Mouse (Mus musculus): ENCODE measurements at regions not wholly inside any gene's neighbourhood (a gene's known extent, or its start where the extent isn't known, plus 50 kb on each side); places are given as distances from the start of the nearest gene placed in this dataset.

- intact Hi-C loops (cut with DNase I), result no loop called here
Measured at GRCm38 (mm10) chr13:52013757-52014156, 167.3 kb downstream of the Gadd45g start.

GRCm38 (mm10) chr13:52014566-52014965 lies 168.1 kb downstream of the Gadd45g start:
- intact Hi-C loops (cut with DNase I), result no loop called here

GRCm38 (mm10) chr13:52015066-52015465 lies 168.6 kb downstream of the Gadd45g start:
- intact Hi-C loops (cut with DNase I), result no loop called here

- intact Hi-C loops (cut with DNase I), result no loop called here
Measured at GRCm38 (mm10) chr13:52015496-52015895, 169.0 kb downstream of the Gadd45g start.

- intact Hi-C loops (cut with DNase I), result no loop called here
Measured at GRCm38 (mm10) chr13:52017598-52018190, 171.2 kb downstream of the Gadd45g start.

- intact Hi-C loops (cut with DNase I), result loop anchor here (5.0 kb wide), 1 partner anchor 172 kb away; the partner anchor contains the start of gene Gadd45g
Measured at GRCm38 (mm10) chr13:52019647-52020046, 173.2 kb downstream of the Gadd45g start.

- intact Hi-C loops (cut with DNase I), result loop anchor here (5.0 kb wide), 1 partner anchor 174 kb away; the partner anchor contains the start of gene Gadd45g
Measured at GRCm38 (mm10) chr13:52021150-52021549, 174.7 kb downstream of the Gadd45g start.

GRCm38 (mm10) chr13:52021828-52022227 lies 175.3 kb downstream of the Gadd45g start:
- intact Hi-C loops (cut with DNase I), result loop anchor here (5.0 kb wide), 1 partner anchor 175 kb away; the partner anchor contains the start of gene Gadd45g

- intact Hi-C loops (cut with DNase I), result loop anchor here (5.0 kb wide), 1 partner anchor 175 kb away; the partner anchor contains the start of gene Gadd45g
Measured at GRCm38 (mm10) chr13:52022529-52022928, 176.1 kb downstream of the Gadd45g start.

- intact Hi-C loops (cut with DNase I), result loop anchor here (5.0 kb wide), 1 partner anchor 177 kb away; the partner anchor contains the start of gene Gadd45g
Measured at GRCm38 (mm10) chr13:52024349-52024748, 177.9 kb downstream of the Gadd45g start.

GRCm38 (mm10) chr13:52024832-52025481 lies 178.5 kb downstream of the Gadd45g start:
- intact Hi-C loops (cut with DNase I), result loop anchor here (5.0 kb wide), 1 partner anchor 178 kb away; the partner anchor contains the start of gene Gadd45g

GRCm38 (mm10) chr13:52025482-52025848 lies 179.0 kb downstream of the Gadd45g start:
- intact Hi-C loops (cut with DNase I), result no loop called here

- intact Hi-C loops (cut with DNase I), result no loop called here
Measured at GRCm38 (mm10) chr13:52026291-52026690, 179.8 kb downstream of the Gadd45g start.

- intact Hi-C loops (cut with DNase I), result no loop called here
Measured at GRCm38 (mm10) chr13:52029868-52030422, 183.5 kb downstream of the Gadd45g start.

GRCm38 (mm10) chr13:52031465-52031864 lies 185.0 kb downstream of the Gadd45g start:
- intact Hi-C loops (cut with DNase I), result no loop called here

GRCm38 (mm10) chr13:52035731-52036130 lies 189.3 kb downstream of the Gadd45g start:
- intact Hi-C loops (cut with DNase I), result no loop called here

GRCm38 (mm10) chr13:52036351-52036750 lies 189.9 kb downstream of the Gadd45g start:
- intact Hi-C loops (cut with DNase I), result no loop called here

- intact Hi-C loops (cut with DNase I), result no loop called here
Measured at GRCm38 (mm10) chr13:52037218-52037617, 190.7 kb downstream of the Gadd45g start.

GRCm38 (mm10) chr13:52041467-52042421 lies 195.3 kb downstream of the Gadd45g start:
- intact Hi-C loops (cut with DNase I), result no loop called here

GRCm38 (mm10) chr13:52042867-52043266 lies 196.4 kb downstream of the Gadd45g start:
- intact Hi-C loops (cut with DNase I), result no loop called here

- intact Hi-C loops (cut with DNase I), result no loop called here
Measured at GRCm38 (mm10) chr13:52043916-52044315, 197.4 kb downstream of the Gadd45g start.

Data from adrenal gland (tissue).